Mouse (Mus musculus) MN1 (cell line): ENCODE measurements at regions not wholly inside any gene's neighbourhood (a gene's known extent, or its start where the extent isn't known, plus 50 kb on each side); places are given as distances from the start of the nearest gene placed in this dataset.

ENCODE experiments used
- DNase-seq: peaks from one replicate; pipeline ENCODE4 v3.0.0-alpha.2; 2016; ENCODE audit warnings: low spot score

DNA sequence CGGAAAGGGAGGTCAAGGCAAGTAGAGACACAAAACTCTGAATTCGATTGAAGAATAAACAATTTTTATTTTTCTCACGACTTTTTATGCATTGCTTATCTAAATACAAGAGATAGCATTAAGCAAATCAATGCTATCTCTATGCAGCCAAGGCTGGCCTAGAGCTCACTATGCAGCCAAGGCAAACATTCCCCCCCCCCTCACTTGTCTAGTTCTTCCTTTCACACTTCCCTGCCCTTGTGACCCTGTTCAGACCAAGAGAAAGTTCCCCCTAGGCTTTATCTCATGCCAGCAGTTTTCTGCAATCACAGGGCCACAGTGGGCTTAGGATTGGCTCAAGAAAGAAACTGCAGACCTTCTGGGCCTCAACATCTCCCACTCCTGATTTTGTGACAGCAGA, 417.9 kb upstream of the Rag2 start:
- DNase-seq = no peak

DNA sequence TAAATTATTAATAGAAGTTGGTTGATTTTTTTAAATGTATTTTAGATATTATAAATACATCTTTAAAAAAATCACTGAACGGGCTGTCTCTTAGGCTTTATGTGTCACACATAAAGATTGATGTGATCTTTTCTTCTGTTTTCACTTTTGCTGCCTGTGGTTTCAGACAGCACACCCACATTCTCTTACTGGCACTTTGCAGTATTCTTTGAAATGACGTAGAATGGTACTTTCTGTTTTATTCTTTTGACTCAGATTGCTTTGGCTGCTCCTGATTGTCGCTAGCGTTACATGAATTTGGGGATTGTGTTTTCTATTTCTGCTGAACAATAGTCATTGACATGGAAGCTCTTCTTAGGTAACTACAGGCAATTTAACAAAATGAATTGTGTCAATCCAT, 415.4 kb upstream of the Rag2 start:
- DNase-seq = no peak

DNA sequence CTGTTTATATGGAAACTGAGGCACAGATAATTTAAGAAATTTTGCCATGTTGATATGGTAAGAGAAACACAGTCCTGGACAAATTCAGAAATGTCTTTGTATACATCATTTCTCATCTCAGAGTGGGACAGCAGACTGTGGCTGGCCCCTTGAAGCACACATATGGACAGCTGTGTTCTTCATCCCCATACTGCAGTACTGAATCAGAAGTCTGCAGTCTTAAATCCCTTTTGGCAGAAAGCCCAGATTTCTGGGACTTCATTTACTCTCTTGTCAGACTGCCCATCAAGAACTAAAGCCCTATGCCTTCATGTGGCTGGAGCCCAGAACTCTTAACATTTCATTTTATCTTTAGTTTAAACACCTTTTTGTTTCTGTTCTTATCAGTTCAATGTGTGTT, 403.8 kb upstream of the Rag2 start:
- no peak for DNase-seq

DNA sequence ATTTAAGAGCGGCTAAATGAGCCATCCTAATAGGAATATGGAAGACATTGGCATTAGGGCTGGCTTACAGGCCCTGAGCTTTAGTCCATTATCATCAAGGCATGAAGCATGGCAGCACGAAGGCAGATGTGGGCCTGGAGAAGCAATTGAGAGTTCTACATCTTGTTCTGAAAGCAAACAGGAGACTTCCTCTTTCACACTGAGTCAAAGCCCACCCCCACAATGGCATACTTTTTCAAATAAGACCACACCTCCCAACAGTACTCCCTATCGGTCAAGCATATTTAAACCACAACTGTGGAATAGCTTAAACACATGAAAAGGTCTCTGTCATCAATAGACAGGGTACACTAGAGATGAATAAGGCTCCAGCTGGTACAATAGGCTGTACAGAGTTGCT, 381.5 kb upstream of the Rag2 start:
- no peak for DNase-seq

DNA sequence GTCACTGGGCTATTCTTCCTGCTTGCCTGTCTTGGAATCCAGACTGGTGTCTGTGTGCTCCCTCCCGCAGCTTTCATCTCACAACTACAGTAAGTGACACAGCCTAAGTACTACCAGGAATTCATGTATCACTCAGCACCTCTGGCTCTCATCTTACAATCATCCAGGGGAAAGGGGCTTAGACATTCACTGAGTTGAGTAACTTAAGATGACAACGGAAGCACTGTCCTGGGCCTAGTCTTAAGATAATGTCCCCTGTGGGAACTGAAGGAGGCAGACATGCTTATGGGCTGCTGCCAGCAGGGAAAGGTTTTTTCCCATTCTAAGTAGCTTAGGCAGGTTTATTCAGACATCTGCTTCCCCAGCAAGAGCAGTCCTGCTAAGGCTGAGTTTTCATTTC, 377.4 kb upstream of the Rag2 start:
- no peak for DNase-seq

DNA sequence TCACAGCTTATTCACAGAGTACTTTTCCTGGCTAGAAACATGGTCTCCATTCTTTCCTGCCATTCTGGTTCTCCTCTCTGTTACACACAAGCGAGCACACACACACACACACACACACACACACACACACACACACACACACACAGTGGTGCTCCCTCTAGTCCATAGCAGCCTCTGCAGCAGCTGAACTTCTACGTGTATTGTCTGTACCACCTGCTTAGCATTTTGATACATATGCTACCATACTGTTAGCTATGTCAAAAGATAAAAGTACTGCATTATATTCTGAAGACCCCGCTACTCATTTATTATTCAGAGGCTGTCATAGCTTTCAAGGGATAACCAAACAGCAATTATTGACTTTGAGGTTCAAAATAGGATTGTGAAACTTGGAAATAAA, 372.3 kb upstream of the Rag2 start:
- no peak for DNase-seq

DNA sequence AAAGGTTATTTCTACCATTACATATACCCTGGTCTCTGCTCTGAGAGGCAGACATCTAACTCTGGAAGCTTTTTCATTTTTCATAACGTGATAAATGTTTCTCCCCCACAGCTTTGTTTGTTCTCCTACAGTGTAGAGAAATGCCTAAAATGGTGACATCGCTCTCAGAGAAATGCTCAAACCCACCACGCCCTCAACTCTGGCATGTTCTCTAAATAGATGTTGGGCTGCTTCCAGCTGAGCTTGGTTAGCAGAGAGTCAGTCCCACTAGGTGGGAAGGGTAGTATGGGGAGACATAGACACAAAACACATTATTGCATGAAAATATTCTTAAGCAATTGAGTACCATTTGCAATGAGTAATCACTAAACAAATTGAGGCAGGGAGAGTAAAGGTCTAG, 368.1 kb upstream of the Rag2 start:
- DNase-seq = no peak

DNA sequence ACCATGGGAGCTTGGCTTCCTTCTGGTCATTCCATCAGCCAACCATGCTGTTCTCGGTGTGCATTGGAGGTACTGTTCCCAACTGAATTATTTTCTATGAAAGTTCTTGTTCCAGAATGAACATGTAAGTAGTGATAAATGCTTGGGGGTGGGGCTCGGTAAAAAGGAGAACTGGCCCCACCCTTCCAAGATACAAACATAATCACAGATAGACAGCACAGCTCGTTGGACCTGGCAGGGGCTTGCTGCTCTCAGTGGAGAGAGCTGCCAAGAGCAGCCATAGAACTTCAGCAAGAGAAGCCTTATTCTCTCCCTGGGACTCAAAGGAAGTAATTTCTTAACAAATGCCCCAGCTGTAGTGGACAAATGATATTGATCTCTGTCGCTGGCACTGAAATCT, 360.6 kb upstream of the Rag2 start:
- DNase-seq = no peak

DNA sequence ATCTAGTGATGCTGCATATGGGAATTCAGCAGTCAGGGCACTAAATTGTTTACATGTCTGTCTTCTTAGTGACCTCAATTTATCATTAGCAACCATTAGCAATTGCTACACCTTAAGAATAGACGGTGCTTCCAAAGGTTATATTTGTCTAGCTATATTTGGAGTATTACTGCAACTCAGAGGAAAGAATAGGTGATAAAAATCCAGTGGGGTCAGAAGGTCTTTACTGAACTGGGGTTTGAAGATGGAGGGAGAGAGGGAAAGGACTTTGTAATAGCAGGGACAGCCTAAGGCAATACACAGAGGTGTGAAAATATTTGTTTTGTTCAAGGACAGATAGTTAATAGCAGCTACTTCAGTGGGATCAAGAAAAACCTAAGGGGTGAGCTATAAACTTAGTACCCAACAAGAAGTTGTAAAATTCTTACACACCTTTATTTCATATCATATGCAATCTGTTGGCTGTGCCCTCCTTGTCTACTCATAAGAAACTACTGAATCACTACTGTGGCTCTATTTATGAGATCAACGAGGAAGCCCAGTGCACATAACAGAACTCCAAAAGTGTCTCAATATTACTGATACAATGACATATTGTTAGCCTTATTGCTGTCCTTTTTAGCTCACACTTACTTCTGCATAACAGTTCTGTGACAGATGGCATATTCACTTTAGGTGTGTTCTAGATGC, 357.7 kb upstream of the Rag2 start:
- no peak for DNase-seq

DNA sequence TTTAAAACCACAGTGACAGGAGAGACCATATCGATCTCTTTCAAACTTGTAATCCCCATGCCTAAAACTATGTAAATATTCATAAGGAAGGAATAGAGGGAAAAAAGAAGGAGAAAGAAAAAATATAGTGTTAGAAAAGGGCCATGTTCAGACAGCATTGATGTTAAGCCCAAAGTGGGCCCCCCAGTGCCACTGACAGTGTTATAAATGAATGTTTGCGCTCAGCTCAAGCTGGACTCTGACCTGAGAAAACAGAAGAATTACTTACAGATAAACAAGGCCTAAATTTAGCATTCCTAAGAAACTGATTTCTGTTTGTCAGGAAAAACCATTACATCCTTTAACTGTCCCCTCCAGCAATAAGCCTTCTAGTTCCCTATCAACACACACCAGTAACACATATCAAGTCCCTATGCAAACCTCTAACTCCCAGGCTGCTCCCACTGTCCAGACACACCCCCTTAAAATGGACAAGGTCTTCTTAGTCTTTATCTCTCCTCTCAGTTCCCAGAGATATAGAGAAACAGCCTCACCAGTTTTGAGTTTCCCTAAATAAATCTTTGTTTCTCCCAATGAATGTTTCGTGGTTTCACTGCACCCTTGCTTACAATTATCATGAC, 350.4 kb upstream of the Rag2 start:
- DNase-seq = no peak

DNA sequence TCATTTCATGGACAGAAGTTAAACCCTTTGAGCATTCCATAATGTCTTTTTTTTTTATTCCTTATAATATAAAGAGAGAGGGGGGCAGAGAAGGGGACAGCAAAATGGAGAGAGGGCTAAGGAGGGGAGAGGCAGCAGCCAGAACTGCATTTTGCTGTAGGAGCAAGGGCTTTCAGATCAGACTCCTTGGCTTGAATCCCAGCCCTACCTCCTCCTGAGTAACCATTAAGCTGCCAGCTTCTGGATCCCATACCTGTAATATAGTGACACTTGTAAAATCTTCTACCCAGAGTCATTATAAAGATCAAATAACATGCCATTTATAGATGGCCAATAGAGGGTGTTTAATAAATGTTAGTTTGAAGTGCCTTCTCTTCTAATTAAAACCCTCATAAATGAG, 339.6 kb upstream of the Rag2 start:
- no peak for DNase-seq

DNA sequence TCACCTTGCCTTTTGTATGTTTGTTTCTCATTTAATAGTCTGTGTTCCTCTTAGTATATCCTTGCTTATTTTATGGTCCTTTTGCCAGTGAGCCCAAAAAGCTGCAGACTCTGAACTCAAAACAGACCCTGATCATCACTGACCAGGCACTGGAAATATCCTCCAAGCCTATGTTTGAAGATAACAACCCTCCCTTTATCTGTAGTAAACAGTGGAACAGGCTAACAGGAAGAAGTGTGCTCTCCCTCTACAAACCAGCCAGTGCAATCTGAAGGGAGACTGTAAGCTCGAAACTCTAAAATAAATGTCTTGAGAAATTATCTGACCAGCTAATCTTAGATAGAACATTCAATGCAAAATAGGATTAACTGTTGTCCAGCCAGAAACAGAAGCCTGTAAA, 336.4 kb upstream of the Rag2 start:
- no peak for DNase-seq

DNA sequence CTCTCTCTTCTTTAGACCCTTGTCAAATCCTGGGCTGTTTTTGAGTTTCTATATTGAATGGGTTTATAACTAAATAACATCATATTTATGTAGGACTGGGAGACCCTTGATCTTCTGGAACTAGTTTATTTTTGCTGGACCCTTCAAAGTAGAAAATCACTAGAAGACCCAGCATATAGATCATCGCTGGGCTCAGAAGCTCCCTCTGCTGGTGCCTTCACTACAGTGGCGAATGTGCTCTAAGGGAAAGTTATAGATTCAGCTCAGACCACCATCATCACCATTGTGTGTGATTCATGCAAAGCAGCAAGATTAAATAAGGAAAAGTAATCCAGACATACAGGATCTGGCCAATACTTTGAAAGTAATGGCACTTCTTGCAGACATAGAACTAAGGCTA, 335.4 kb upstream of the Rag2 start:
- no peak for DNase-seq

DNA sequence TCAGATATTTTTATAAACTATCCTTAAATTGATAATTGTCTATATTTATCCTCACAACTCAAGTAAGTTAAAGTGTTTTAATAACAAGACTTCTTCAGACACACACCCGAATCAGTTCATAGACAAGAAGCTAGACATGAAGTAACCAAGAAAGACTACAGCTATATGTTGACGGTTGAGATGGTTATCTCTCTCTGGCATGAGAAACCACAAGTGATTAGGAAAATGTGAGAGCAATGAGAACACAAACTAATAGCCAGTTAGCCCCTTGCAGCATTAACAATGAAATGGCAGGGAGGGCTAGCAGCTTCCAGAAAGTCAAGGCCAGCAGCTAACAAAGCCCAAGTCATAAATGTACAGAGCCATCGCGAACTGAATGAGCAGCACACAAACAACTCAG, 333.8 kb upstream of the Rag2 start:
- DNase-seq = no peak

DNA sequence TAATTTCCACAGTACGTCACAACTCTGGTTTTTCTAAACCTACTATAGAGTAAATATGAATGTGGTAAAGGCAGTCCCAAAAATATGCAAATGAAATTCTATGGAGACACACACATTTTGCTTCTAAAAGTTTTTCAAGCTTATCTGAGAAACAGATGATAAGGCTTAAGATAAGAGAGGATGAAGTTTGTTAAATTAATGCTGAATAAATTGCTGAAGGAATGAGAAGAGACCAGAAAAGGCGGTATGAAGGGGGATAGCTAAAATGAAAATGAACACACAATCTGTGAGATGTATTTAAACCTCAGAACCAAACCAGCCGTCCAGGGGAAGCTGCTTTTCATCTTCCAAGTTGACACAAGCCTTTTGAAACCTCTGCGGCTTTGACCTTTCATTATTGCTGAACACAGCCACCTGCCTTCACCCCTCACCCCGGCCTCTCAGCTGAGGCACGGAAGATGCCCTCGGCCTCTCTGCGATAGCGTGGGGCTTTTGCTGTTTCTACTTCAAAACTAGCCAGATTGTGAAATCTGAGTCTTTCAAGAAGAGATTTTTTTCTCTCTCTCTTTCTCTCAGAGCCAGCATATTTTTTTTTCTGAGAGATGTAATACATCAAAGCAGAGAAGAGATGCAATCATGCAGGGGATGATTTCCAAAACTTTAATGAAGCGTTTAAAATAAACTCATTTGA, 328.7 kb upstream of the Rag2 start:
- DNase-seq = no peak

DNA sequence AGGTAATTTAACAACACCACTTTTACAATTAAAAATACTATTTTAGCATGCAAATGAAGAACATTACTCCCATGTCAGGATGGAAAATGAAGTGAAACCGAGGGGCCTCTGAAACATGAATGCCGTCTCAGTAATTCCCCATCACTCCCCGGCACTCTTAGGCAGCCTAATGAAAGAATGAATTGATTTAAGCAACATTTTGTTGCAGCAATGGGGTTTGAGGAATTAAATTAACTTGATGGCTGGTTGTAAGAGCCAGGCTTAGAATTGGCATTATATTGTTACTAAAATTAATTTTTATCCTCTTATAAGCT, 328.2 kb upstream of the Rag2 start:
- DNase-seq = no peak

DNA sequence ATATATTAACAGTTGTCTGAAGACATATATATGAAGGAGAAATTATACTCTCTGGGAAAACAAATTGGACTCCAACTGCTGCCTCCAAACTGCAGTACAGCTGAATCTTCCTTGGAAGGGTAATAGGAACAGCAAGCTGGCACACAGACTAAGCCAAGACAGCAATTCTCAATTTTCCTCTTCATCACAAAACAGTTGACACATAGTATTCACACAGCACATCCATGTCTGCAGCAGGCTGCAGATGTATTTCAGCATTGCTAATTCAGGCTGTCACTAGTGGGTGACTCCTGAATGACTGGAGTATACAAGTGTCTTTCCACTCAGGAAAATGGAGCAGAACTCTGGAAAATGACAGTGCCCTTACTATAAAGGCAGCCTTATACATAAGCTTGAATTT, 327.7 kb upstream of the Rag2 start:
- DNase-seq = no peak

DNA sequence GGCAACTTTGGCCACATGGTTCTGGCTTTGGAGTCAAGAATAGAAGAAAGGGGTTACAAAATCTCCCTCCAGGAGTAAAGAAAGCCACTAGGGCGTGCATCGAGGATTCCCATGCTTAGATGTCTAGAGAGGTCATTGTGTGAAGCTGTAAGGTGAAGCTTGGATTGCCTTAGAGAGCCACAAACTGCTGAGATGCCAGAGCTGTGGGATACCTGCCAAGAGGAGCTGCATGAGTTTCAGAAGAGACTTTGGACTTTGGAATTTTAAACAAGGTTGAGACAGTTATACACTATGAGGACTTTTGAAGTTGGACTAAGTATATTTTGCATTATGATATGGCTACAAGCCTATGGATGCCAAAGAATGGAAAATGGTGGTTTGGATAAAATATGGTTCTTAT, 325.4 kb upstream of the Rag2 start:
- no peak for DNase-seq

DNA sequence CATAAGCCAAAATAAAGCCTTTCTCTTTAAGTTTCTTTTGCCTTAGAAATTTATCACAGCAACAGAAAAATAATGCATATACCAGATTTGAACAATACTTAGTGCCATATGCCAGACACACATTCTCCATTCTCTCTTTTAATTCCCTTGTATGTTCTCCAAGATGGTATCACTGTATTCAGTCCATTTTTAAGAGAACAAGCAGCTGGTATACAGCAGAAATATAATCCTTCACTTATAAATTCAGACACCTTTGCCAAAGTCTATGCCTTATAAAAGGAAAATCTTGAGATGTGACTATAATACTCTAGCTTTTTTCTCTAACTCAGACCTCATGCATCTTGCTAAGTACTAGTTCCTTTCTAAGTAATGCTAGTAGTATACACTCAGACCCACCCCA, 324.4 kb upstream of the Rag2 start:
- DNase-seq = no peak

DNA sequence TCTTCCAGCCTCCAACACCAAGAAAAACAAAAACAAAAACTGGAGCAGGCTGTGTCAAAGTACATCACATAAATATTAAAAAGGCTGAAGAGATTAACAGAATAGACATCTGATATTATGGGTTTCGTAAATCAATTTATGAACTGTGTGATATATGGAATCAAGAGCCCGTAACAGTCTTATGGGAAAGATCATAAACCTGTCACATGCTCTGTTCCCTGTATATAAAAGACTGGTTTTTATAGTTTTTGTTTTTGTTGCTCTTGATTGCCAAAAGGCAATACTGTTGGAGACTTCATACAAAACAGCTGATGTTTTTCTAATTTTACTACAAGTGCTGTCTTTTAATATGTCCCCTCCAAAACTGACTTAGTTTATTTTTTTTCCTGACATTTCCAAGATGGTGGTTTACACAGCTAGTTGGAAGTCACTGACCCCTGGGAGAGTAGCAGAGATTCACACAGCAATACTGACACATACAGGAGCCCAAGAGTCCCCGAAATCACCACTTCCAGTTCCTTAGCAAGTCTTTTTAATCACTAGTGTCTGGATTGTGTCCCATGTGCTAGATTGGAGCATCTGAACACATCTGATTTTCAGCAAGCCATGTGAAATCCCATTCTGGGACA, 303.1 kb upstream of the Rag2 start:
- DNase-seq = no peak

DNA sequence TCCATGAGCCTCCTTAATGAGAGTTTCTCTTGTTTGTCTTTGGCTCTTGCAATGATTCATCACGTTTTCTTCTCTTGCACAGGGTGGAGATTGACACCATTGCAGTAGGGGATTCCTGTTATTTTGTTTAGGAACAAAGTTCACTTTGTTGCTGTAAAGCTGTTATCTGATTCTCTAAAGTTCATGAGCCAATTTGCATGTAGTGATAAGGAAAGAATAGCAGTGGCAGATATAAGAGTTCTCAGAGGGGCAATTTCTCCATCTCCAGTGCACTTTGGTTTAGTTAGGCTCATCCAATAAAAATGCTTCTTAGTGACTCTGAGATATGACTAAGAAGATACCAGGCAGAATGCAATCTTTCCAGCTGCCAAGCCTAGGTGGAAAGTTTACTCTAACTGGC, 267.8 kb upstream of the Rag2 start:
- no peak for DNase-seq

DNA sequence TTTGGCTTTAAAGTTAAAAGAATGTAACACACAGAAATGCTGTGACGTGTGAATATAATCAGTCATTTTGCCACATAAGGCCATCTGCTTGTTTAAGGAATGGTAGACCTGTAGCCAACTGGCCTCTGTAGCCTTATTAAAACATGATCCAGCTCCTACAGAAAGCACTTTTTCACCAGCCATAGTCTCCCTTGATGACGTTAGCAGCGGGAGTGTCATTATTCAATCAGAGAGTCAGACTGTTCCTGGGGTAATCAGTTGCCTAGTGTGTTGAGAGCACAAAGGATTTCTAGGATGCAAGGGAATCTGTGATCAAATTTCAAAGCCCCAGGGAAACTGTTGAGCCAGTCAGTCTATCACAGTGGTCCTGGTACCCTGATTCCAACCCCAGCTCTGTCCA, 260.3 kb upstream of the Rag2 start:
- DNase-seq = no peak

DNA sequence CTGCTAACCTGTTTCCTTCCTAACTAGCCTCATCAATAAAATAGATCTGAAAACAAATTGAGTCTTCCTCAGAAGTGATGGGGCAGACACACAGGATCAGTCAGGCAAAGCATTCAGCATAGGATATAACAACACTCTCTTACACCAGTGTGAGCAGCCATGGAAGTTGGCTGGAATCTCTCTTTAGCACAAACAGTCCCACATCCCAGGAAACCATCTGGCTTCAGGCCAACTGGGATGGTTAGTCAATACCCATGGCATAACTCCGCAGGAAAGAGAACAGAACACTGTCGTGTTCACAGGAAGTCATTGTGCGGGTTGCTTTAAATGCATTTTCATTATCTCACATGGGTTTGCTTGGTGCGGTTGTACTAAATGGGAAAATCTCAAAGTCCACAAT, 256.2 kb upstream of the Rag2 start:
- DNase-seq = no peak
